Mouse (Mus musculus) embryo, embryonic 11.5 days (tissue): ENCODE measurements around the gene D630003M21Rik.

ENCODE experiments used
- DNase-seq: peaks from one replicate; pipeline ENCODE4 v3.0.0-alpha.2; 2012; ENCODE audit warnings: low read depth, low spot score

The D630003M21Rik gene

DNA sequence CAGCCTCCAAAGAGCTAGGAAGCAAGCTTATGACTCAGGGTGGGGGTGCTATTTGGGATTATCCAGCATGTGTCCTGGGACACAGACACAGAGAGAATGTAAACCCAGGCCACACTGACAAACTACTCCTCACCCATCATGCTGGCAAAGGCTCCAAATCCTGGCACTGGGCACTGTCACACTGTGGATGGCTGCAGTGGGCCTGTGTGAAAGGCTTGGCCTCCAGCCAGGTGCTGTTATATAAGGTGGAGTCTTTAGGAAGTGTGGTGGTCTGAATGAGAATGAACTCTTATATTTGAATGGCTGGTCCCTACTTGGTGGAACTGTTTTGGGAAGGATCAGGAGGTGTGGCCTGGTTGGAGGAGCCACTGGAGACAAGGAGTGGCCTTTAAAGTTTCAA is 7.7 kb upstream of the D630003M21Rik start:
- DNase-seq: no peak

DNA sequence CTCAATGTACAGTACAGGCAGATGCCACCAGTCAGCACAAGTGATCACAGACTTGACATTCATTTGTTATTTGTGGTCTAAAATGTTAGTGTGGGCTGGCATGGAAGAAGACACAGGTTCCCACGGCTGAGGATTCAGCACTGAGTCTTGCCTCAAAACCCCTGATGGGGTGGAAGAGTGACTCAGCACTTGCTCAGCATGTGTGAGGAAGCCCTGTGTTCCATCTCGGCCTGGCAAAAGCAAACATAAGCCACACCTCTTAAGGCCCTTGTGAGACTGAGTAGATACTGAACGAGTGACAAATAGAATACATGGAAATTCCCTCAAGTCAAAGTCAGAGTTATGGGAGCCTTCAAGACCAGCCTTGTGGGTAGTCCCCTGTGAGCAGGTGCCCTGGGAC is 4.1 kb upstream of the D630003M21Rik start:
- DNase-seq: no peak

DNA sequence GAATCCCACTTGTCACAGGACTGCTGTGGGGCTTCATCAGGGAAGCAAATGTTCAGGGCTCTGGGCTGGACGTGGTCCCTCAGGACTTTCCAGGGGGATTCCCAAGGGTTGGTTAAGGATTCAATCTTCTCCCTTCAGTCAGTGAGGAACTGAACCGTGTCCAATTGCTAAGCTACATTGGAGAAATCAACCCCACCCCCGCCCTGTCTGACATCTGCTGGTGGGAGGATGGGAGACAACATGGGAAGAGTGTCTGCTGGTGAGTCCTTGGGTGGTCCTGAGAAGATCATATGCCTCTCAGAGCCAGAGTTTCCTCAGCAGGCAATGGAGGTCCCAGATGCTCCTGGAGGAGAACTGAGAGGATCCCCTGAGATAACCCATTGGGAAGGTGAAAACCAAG is 3.4 kb upstream of the D630003M21Rik start:
- no peak for DNase-seq

DNA sequence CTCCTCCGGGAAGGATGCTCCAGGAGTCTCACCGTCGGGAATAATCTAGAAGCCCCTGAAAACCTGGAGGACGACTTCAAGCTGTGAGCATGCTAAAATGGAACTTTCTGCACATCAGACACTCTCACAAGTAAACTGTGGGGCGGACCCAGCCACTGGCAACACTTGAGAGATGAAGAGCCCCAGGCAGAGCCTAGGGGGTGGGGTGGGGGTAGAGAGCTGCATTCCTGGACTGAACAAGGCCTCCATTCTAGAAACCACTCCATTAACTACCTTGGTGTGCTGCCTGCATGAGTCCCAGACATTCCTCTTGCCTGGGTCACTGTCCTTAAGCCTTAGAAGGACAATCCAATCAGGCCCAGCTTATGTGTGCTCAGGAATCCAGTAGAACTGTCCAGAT is 2.0 kb upstream of the D630003M21Rik start:
- DNase-seq: no peak

DNA sequence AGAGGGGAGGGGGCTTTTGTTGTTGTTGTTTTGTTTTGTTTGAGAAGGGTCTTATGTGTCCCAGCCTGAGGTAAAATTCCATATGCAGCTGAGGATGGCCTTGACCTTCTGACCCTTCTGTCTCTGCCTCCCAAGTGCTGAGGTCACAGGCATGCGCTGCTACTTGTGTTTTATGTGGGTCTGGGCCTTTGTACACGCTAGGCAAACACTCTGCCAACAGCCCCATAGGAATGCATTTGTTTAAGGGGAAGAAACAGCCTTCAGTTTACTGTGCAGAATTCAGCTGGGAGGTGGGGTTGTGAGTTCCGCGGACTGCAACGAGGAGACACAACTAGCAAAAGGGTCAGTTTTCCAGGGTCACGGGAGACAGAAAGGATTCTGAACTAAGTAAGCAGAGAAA is 1.6 kb upstream of the D630003M21Rik start:
- DNase-seq: no peak

DNA sequence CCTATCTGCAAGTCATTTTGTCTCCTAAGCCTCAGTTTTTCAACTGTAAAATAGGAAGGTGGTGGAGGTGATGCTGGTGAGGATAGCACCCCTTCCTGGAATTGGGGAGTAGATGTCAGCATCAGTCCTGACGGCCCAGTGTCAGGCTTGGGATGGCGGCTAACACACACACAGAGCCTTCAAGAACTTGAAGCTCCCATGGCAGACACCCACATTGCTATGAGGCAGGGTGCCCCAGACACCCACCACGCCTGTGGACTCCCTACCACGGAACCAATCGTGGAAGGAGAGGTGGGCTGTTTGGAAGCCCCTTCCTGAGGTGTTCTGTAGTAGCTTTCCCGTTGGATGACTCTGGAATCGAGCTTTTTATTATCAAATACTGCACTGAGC is 476 bp upstream of the D630003M21Rik start:
- DNase-seq: no peak

DNA sequence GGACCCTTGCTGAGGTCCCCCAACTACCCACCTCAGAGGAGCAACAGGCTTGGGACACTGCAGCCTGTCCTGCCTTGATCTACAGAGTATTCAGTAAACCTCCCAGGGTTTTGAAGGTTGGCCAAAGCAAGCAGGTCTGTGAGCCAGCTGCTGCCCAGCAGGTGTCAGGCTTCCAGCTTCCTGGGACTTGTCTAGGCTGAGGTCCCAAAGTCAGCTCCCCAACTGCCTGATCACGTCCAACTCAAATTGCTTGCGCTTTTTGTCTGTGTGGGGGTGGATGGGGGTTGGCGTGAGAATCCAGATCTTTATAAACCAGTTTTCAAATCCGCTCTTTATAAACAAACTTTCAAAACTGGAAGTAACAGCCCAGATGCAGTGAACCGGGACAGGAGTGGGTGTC is 3.7 kb downstream of the D630003M21Rik start:
- no peak for DNase-seq

DNA sequence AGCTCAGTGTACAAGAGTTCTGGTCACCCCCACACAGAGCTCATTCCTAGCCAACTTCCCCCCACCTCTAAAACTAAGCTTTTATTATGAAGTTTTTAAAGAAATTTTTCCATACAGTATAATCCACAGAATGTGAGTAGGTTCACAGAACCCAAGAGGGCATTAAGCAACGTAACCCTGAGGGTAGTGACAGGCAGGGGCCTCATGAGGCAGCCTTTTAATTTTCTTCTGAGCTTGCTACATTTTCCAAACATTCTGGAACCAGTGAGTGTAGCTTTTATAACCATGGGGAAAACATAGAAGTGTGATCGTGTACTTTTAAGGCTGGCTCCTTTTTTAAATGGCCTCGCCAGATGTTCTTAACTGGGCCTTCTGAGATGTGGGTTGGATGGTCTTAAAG is 5.5 kb downstream of the D630003M21Rik start:
- no peak for DNase-seq

DNA sequence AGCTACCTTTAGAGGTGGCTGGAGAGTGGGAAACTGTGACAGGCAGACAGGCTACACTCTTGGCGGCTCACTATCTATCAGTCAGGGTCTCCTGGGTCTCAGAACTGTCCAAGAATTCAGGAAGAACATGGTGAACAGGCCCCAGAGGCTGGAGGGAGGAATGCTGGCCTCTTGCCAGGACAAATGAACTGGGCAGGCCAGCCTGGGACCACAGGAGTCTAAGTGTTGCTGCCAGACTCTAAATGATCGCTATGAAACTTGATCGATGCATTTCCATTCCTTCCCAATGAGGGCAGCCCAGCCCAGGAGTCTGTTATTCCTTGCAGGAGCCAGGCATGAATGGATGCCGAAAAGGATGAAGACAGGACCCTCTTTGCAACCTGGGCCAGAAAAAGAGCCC is 6.4 kb downstream of the D630003M21Rik start:
- no peak for DNase-seq

DNA sequence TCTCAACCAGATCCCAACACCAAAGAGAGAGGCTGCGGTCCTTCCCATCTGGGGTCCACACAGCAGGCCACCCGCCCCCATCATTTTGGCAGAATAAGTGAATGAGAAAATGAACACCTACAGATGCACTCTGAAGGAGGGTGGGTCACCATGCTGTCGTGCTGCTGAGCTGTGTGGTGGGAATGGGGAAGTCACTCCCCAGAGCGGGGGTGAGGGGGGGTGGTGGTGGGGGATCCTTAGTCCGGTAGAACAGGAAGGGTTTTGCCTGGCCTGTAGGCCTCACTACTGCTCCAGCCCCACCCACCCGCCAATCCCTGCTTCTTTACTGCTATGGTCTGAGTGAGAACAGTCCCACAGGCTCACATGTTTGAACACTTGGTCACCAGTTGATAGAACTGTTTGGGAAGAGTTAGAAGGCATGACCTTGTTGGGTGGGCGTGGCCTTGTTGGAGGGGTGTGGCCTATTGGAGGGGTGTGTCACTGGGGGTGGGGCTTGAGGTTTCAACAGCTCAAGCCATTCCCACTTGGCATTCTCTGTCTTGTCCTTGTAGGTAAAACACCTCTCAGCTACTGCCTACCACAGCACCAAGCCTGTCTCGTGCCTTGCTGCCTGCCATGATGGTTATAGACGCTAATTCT is 7.5 kb downstream of the D630003M21Rik start:
- DNase-seq: no peak

DNA sequence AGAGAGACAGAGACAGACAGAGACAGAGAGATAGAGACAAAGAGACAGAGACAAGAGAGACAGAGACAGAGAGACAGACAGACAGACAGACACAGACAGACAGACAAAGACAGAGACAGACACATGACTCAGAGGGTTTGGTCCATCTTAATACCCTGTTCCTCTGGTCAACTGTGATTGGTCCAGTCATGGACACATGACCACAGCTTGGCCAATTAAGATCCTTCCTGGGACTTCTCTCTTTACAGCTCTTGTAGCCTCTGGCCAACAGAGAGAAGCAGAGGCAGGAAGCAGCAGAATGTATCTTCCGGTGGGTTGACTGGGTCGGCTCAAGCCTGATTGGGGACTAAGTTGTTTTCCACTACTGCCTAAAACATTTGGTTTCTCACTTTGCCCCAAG is 9.5 kb downstream of the D630003M21Rik start:
- DNase-seq: no peak

DNA sequence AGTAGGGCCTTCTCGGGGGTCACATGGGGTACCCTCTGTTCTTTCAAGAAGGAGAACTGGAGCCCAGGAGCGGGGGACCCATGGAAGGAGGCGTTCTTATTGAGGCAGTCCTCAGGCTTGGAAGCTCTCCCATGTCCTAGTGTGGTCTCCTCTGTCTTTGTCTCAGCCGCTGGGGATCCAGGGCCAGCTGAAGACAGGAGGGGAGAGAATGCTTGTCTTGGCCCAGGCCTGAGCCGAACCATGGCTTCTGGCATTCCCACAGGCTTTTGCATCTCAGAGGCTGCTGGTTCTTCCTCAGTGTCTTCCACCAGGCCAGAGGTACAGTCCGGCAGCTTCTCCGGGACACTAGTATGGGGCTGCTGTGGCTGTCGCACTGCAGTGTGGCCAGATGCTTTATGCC is 12.5 kb downstream of the D630003M21Rik start:
- no peak for DNase-seq

DNA sequence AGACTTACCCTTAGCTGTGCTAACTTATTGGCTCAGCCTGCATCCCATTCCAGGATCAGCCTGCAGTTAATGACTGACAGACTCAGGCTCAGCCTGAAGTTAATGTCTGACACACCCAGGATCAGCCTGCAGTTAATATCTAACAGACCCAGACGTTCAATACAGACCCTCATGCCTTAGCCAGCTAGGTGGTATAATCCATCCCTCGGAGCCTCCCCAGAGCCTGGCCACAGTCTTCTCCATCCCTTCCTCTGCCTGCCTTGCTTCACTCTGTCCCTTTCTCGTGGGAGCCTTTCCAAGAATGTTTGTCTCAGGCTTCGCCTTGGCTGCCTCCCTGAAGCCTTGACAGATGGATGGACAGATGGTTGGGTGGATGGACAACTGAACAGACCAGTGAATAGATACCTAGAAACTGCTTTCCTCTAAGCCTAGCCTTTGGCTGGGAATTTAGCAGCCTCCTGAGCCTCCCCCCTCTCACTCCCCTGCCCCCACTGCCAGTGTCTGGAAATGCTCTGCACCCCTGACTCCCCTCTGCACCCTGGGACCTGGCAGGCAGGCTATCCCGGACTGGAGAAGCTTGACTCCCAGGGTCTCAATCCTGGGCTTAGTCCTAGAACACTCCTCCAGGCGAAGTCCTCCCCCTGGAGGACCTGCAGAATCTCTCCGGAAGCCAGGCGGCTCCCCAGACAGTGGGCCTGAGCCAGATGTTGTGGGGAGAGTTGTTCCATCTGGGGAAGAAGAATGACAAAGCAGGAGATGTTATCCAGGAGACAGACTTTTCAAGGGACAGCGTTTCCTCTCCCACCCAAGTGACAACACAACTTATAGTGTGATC is 13.5 kb downstream of the D630003M21Rik start:
- no peak for DNase-seq

DNA sequence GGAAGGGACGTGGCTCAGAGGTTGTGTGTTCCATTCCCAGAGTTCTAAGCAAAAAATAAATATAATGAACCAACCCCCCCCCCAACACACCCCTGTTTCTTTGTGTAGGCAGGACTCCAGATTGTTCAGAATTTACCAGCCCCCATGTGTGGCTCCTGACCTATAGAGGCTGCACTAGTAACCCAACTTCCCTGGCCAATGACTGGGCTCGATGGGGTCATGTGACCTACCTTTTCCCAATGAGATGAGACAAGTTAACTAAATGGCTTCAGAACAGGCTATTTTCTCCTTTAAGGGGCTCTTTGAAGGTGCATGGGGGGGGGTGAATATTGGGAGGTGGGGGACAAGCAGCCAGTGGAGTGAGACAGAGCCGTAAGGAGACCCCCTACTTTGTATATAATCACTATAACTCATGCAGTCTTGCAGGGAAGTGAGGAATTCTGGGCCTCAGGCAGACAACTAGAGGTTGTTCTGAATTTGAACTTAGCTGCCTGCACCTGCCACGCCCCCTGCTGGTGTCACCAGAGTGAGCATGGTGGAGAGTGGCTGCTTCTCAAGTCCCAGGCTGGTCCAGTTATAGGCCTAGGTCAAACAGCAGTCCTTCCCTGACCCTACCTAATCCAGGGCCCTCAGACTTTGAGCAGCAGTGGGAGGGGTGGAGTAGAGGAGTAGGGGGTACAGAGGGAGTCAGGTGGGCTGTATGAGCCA is 17.1 kb downstream of the D630003M21Rik start:
- no peak for DNase-seq

DNA sequence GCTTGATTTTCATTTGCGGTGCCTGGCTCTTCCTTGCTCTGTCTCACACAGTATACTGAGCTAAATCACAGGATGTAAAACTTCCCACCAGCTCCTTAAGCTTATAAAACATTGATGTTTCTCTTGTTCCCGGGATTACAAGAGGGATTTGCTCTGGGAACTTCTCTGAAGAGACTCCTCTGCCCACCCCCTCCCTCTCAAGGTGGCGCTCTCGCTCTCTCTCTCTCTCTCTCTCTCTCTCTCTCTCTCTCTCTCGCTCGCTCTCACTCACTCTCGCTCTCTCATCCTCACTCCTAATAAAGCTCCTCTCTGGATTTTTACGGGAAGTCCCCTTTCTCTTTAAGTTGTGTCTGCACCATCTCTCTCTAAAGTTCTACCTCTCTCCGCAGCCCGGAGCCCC is 18.1 kb downstream of the D630003M21Rik start:
- DNase-seq: no peak

DNA sequence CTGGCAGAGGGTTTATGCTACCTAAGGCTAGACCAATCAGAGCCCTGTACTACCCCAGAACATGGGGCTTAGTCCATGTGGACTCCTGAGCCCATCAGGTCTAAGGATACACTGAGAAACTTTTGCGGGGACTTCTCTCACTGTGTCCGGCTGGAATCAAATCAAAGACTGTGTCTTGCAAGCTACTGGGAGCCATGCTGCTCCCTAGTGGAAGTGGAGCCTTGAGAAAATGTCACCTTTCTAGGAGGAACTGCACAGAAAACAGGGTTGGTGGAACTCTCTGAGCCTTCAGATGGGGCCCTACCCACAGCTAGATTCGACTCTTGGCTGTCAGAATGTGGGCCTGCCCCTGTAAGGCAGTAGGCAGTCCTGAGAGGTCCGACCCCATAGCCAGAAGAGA is 18.5 kb downstream of the D630003M21Rik start:
- DNase-seq: no peak

DNA sequence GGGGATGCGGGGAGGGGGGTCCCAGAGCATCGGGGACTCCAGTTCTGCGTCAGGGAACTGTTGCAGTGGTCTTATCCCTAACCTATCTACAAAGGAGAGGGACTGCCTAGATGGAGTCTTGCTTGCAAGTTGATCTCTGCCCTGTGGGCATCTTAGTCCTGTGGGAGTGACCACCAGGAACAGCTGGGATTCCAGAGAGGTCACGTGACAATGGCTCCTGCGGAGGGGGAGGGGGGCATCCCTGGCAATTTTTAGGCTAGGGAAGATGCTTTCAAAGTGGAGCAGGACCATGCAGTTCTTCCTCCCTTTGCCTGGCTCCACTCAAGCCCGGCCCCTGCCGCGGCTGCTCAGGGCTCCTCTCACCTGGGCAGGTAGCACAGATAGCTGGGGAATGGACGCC is 19.2 kb downstream of the D630003M21Rik start:
- no peak for DNase-seq

DNA sequence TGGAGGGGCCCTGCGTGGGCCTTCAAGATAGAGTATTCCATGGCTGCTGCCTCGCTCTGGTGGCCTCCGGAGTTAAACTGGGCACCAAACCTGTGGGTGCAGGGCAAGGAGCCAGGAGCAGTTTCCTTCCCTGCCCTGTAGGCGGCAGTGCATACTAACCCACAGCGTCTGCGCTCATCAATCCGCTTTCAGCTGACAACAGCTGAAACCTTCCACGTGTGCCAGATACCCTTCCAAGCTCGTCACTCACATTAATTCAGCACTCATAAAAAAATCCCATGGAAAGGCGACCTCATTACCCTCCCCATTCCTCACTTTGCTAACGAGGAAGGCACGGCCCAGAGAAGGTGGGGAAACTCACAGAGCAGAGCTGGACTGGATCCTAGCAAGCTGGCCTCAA is 21.2 kb downstream of the D630003M21Rik start:
- DNase-seq: no peak

DNA sequence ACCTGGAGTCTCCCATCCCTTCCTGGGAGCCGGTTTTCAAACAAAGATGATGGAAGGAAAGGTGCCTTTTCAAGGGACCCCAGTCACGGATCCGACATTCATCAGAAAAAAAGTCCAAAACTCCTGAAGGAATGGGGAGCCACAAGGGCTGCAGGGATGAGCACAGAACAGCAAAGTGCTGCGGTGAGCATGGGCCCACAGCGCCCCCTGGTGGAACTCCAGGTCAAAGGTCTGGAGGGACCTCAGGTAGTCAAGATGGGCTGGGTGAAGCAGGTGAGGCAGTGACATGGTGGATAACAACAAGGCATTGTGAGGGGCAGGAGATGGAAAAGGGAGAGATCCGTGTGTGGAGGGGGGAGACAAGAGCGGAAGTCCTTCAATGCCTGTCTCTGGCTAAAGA is 24.9 kb downstream of the D630003M21Rik start:
- peak; percentile 52 for DNase-seq

DNA sequence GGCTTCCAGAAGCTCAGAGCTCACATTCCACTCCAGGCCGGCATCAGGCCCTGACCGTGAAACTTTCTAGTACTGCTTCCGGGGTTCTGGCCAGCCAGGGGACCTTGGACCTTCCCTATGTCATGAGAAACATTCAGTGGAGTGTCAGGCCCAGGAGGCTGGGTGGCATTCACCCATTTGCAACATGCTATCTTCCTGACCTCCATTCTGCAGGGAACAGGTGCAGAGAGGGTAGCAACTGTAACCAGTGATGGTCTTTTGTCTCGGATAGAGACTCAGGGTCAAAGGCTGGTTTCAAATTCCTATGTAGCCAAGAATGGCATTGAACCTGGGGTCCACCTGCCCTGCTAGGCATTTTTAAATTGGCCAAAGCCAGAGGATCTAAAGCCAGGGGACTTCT is 25.3 kb downstream of the D630003M21Rik start:
- DNase-seq: no peak

DNA sequence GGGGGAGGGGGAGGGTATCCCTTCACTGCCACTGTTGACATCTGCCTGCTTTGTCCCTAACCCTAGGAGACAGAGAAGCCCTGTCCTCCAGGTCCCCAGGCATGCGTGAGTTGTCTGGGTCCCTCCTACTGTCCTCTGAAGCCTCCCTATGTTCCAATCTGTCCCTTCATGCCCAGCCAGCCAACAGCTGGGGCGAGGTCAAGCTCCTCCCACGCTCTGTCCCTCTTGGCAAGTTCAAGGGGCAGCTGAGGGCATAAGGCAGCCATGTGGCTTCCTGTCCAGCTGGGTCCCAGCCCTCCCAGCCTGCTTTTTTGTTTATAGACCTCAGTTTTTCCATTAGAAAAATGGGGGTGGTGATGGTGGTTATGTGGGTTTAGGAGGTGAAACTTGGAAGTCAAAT is 29.7 kb downstream of the D630003M21Rik start:
- no peak for DNase-seq

DNA sequence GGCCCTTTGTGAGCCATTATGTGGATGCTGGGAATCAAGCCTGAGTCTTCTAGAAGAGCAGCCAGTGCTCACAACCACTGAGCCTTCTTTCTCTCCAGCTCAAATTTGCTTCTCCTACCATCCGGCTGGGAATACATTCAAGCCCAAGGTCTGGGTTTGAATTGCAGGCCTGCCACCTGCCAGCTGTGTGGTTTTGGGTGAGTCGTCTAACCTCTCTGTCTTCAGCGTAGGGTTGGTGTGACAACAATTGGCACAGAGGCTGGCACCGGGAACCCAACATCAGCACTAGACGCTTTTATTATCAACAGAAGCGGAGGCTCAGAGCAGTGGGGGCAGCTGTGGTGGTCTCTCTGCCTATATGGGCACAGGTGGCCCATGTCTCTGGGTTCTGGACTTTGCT is 30.2 kb downstream of the D630003M21Rik start:
- no peak for DNase-seq

DNA sequence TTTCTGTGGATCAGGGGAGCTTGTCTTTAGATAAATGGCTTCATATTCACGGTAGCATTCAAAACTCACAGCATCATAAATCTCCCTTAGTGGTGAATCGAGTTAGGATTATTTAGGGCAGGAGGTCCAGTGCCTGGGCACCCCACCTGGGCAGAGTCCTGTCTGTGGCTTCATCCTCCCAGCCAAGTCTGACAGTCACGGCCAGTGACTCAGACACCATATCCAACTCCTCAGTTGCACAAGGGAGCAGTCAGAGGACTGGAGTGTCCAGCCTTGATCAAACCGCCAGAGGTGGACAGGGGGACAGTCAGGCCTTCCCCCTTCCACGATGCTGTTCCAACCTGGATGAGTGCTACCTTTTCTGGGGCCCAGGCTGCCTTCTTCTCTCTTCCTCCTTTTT is 31.1 kb downstream of the D630003M21Rik start:
- no peak for DNase-seq
